Mouse (Mus musculus) heart, adult 2 months (tissue): ENCODE measurements around the gene Nln. TPM values are rescaled to one million over a fixed set of nuclear protein-coding genes. Genes with fewer than 3 reads are reported as not detected.

ENCODE experiments used
- DNase-seq, 2 experiments: peaks; one replicate each; pipeline ENCODE4 v3.0.0; 2021
- H3K27ac ChIP-seq: fragments of 200-600 bp; 2 replicates; pipeline ENCODE4 v1.8.1; 2022
- H3K27me3 ChIP-seq: fragments of 200-500 bp; 2 replicates; pipeline ENCODE4 v1.6.1; 2012; ENCODE audit warnings: mild to moderate bottlenecking, low read length, inconsistent platforms, mixed read lengths; ENCODE audit not compliant: control insufficient read depth, insufficient read depth
- H3K36me3 ChIP-seq: fragments of 200-500 bp; 2 replicates; pipeline ENCODE4 v1.6.1; 2012; ENCODE audit warnings: low read length, inconsistent platforms; ENCODE audit not compliant: control insufficient read depth, insufficient read depth
- H3K4me1 ChIP-seq: fragments of 200-500 bp; 2 replicates; pipeline ENCODE4 v1.6.1; 2011; ENCODE audit warnings: low read length; ENCODE audit not compliant: control insufficient read depth, insufficient read depth
- H3K4me3 ChIP-seq: fragments of 200-600 bp; 2 replicates; pipeline ENCODE4 v1.8.1; 2022
- H3K79me2 ChIP-seq: fragments of 200-500 bp; replicated peaks from 2 replicates; pipeline ENCODE4 v1.6.1; 2012; ENCODE audit warnings: mild to moderate bottlenecking, inconsistent platforms, low read length, moderate library complexity, mixed read lengths; ENCODE audit not compliant: control insufficient read depth, insufficient read depth
- H3K9ac ChIP-seq: fragments of 200-500 bp; 2 replicates; pipeline ENCODE4 v1.6.1; 2012; ENCODE audit warnings: low read depth, mild to moderate bottlenecking, control low read depth, inconsistent platforms, low read length, mixed read lengths
- CTCF ChIP-seq: fragments of 200-600 bp; IDR thresholded peaks from 2 replicates; pipeline ENCODE4 v1.8.1; 2022; ENCODE audit warnings: antibody characterized with exemption, mild to moderate bottlenecking, moderate library complexity
- EP300 ChIP-seq: fragments of 200-500 bp; IDR thresholded peaks from 2 replicates; pipeline ENCODE4 v1.6.1; 2011; ENCODE audit warnings: low read depth, low read length, control low read depth; ENCODE audit not compliant: insufficient read depth
- POLR2A ChIP-seq: fragments of 200-500 bp; IDR thresholded peaks from 2 replicates; pipeline ENCODE4 v1.6.1; 2011; ENCODE audit warnings: mild to moderate bottlenecking, low read depth, low read length, control low read depth; ENCODE audit not compliant: insufficient read depth
- WGBS: fragments of 180-500 bp; shearing (Covaris S2); methylation state at CpG from one replicate; pipeline ENCODE4 v1.1.7; 2018; 5-methylcytosine and 5-hydroxymethylcytosine counted together
- intact Hi-C: fragments of 180-260 bp; cut with DNase I; formaldehyde crosslinking; loops from one replicate; pipeline ENCODE4 v1.15.1; 2025
- polyA plus RNA-seq: library from polyadenylated mRNA; depleted of rRNA; stranded (reverse); fragments of >200 nt; gene quantifications from 2 replicates; pipeline ENCODE4 v1.2.3, GENCODE M21; 2012
- total RNA-seq, 2 experiments: library from RNA; stranded (reverse); gene quantifications; 2 replicates each; pipeline ENCODE4 v1.2.3; 2021

Gene Nln
- total and polyA plus RNA-seq, 3 experiments: 4.5 to 11.0 (median 8.8) TPM

DNA sequence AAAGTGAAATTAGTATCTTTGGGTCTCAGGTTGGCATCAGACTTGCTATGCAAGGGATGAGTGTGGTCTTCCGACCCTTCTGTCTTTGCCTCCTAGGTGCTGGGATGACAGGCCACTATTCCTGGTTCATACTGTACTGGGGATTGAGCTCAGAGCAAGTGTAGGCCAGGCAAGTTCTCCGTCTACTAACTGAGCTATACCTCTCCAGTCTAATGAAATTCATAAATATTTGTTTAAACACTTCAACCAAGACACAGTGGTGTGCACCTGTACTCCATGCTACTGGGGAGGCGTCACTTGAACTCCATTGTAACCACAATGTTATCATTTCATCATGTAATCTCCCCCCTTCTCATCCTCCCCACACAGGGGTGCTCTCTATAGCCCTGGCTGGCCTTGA is 82.9 kb downstream of the Nln start:
- H3K79me2 ChIP-seq: no peaks in the 10 kb centered on the region
- no peaks in the 10 kb centered on the region for H3K27me3 ChIP-seq
- no peak overlapping the region for H3K27ac ChIP-seq
- TF ChIP-seq POLR2A: no peak
- TF ChIP-seq EP300: no peak
- TF ChIP-seq CTCF: no peak
- H3K4me3 ChIP-seq: no peak overlapping the region
- no peaks in the 10 kb centered on the region for H3K36me3 ChIP-seq
- H3K9ac ChIP-seq: no peak overlapping the region
- intact Hi-C loops: no loop called here
- no peaks in the 10 kb centered on the region for H3K4me1 ChIP-seq
- DNase-seq: no peak
- WGBS: 97% methylated on average over 3 of the region's 3 CpGs

DNA sequence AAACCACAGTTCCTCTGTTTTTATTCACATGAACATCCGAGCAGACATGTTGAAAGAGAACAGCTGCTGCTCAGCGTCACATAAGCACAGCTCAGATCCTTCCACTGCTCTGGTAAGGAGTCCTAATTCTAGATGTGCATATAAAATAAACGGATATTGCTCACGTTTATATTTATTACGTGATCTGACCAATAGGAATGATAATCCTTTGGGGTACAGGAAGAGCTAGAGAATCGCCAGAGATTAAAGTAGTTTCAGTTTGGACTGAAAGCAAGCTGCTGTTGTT is 83.8 kb downstream of the Nln start:
- 66% methylated on average over 6 of the region's 6 CpGs for WGBS
- no peaks in the 10 kb centered on the region for H3K79me2 ChIP-seq
- H3K27me3 ChIP-seq: no peaks in the 10 kb centered on the region
- no peak overlapping the region for H3K4me3 ChIP-seq
- no peak overlapping the region for H3K9ac ChIP-seq
- DNase-seq: no peak
- H3K27ac ChIP-seq: peak overlapping the region; percentile 24
- no peaks in the 10 kb centered on the region for H3K4me1 ChIP-seq
- intact Hi-C loops: no loop called here
- TF ChIP-seq POLR2A (no peak), CTCF (no peak), EP300 (no peak)
- H3K36me3 ChIP-seq: no peaks in the 10 kb centered on the region

DNA sequence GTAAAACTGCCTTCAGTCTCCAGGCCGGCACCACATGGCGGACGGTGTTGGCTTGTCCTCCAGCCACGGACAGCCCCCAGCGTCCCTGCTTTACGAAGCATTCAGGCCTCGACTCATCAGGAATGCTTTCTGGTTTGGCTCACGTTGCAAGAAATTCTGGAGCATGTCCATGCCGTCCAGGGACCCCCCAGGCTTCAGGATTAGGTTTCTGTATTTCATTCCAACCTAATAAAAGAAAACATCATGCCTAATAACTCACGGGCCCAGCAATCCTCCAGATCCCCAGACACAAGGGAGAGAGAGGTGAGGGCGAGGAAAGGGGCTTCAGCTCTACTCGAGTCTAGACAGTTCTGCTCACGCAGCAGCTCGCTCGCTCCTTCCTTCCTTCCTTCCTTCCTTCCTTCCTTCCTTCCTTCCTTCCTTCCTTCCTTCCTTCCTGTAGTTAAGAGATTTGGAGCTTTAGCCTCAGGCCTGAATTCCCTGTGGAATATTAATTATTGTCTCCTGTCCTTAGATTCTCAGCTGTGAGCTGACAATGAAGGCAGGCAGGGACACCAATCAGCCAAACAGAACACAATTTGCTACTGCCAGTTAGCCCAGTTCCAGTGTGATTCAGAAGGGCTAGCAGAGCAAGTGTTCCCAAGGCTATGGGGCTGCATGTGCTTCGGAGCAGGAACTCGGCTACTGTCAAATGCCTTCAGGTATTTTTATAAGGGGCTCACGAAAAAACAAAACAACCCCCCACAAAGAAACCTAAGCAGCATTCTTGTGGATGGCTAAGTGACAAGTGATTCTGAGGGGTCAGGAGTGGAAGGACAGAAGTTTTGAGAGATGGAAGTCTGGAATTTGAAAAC is 84.3 kb downstream of the Nln start:
- no peak for DNase-seq
- H3K27ac ChIP-seq: peak overlapping the region; percentile 24
- TF ChIP-seq CTCF (no peak), POLR2A (no peak), EP300 (no peak)
- no peaks in the 10 kb centered on the region for H3K4me1 ChIP-seq
- 73% methylated on average over 18 of the region's 18 CpGs for WGBS
- intact Hi-C loops: no loop called here
- H3K9ac ChIP-seq: no peak overlapping the region
- H3K79me2 ChIP-seq: no peaks in the 10 kb centered on the region
- no peaks in the 10 kb centered on the region for H3K36me3 ChIP-seq
- H3K4me3 ChIP-seq: no peak overlapping the region
- no peaks in the 10 kb centered on the region for H3K27me3 ChIP-seq

DNA sequence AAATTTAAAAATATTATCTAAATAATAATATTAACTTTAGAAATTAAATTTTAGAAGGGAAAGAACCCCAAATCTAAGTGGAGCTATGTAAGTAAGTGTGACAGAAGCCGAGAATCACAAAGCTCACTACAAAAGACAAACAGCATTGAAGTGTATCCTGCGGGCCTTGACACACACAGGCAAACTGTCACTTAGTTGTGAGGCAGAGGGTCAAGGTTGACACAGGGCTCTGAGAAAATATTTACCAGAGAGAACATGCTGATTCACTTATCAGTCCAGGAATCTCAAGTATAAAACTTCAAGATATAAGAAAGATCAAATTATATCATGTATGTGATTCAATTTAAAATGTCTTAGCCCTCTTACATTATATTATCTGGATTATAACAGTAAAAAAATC is 85.1 kb downstream of the Nln start:
- Histone ChIP-seq H3K9ac (no peak overlapping the region), H3K4me3 (no peak overlapping the region), H3K27me3 (no peaks in the 10 kb centered on the region), H3K79me2 (no peaks in the 10 kb centered on the region), H3K27ac (no peak overlapping the region), H3K4me1 (no peaks in the 10 kb centered on the region), H3K36me3 (no peaks in the 10 kb centered on the region)
- no peak for DNase-seq
- intact Hi-C loops: no loop called here
- TF ChIP-seq EP300 (no peak), CTCF (no peak), POLR2A (no peak)
- 99% methylated on average over 2 of the region's 2 CpGs for WGBS

DNA sequence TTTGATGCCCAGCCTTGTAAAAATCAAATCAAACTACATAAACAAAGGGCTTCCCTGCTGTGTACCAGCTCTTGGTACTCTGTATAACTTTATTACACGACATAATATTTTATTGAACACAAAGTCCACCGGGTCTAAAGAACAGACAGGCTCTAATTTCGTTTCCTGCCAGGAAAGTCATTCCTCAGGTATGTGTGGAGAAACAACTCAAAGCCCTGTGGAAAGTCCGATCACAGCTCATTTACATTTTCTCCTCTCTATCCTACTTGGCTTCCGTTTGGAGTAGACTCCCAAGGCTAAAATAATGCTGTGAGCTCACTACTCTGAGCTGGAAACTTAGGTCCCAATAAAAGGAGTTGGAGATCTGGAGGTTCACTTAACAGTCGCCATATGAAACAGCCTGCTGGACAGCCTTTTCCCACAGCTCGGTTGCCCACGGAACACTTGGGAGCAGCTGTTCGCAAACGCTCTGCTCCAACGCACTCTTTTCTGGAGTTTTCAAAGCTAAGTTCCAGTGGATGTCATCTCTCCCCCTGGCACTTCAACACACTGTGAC is 86.0 kb downstream of the Nln start:
- intact Hi-C loops: no loop called here
- no peak for DNase-seq
- TF ChIP-seq EP300: no peak
- 67% methylated on average over 11 of the region's 11 CpGs for WGBS
- no peaks in the 10 kb centered on the region for H3K36me3 ChIP-seq
- H3K79me2 ChIP-seq: no peaks in the 10 kb centered on the region
- no peak overlapping the region for H3K4me3 ChIP-seq
- no peak overlapping the region for H3K9ac ChIP-seq
- H3K4me1 ChIP-seq: no peaks in the 10 kb centered on the region
- no peak overlapping the region for H3K27ac ChIP-seq
- H3K27me3 ChIP-seq: no peaks in the 10 kb centered on the region

DNA sequence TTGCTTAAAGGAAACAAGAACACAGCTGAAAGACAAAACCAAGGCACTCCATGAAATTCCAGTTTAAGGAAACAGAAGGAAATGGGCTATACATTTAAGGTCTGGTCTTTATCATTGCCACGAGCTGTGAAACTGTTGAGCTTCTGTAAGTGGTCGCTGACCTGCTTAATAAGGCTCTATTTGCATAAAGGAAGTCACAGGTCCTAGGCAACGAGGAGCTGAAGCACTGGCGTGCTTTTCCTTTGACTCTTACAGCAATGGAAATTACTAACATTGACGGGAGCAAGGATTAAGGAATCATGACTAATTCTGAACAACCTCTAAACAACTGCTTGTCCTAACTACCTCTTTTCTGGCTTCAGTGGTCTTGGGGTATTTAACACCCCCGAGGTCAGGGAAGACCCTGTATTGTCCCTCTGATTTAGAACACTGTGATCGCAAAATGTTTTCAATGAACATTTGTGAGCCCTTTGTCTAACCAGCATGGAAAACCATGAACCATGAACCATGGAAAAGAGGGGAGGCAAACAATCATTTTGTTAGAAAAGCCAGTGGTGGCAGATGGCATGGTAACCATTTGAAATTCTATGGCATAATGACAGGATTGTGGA is 90.8 kb downstream of the Nln start:
- no peaks in the 10 kb centered on the region for H3K79me2 ChIP-seq
- 64% methylated on average over 7 of the region's 7 CpGs for WGBS
- intact Hi-C loops: no loop called here
- no peak overlapping the region for H3K4me3 ChIP-seq
- H3K27ac ChIP-seq: no peak overlapping the region
- TF ChIP-seq CTCF (no peak), POLR2A (no peak), EP300 (no peak)
- no peak for DNase-seq
- no peak overlapping the region for H3K9ac ChIP-seq
- no peaks in the 10 kb centered on the region for H3K4me1 ChIP-seq
- no peaks in the 10 kb centered on the region for H3K36me3 ChIP-seq
- H3K27me3 ChIP-seq: no peaks in the 10 kb centered on the region
